Mouse (Mus musculus) midbrain, embryonic 14.5 days (tissue): ENCODE measurements around the gene Ccdc36. TPM values are rescaled to one million over a fixed set of nuclear protein-coding genes. Genes with fewer than 3 reads are reported as not detected.

Experiments used
- ATAC-seq: fragments of 200-750 bp; cut with Nextera tagmentation; 2 replicates; pipeline ENCODE4 v1.8.0; 2017; ENCODE audit warnings: moderate number of reproducible peaks, moderate library complexity; ENCODE audit not compliant: low FRiP score, low TSS enrichment
- DNase-seq: peaks from one replicate; pipeline ENCODE4 v3.0.0-alpha.2; 2015
- H3K27ac ChIP-seq: fragments of 300-500 bp; sonication (generic); replicated peaks from 2 replicates; pipeline ENCODE4 v1.5.1; 2014; ENCODE audit warnings: mild to moderate bottlenecking, low read depth, low read length, moderate library complexity
- H3K27me3 ChIP-seq: fragments of 300-500 bp; sonication (generic); 2 replicates; pipeline ENCODE4 v1.6.1; 2014; ENCODE audit warnings: low read length, control low read depth, mixed read lengths; ENCODE audit not compliant: control insufficient read depth, insufficient read depth
- H3K36me3 ChIP-seq: fragments of 300-500 bp; sonication (generic); 2 replicates; pipeline ENCODE4 v1.6.1; 2014; ENCODE audit warnings: low read length, control low read depth; ENCODE audit not compliant: control insufficient read depth, insufficient read depth
- H3K4me1 ChIP-seq: fragments of 300-500 bp; sonication (generic); 2 replicates; pipeline ENCODE4 v1.6.1; 2014; ENCODE audit warnings: mild to moderate bottlenecking, antibody characterized with exemption, low read length, control low read depth; ENCODE audit not compliant: control insufficient read depth, insufficient read depth
- H3K4me2 ChIP-seq: fragments of 300-500 bp; sonication (generic); 2 replicates; pipeline ENCODE4 v1.6.1; 2014; ENCODE audit warnings: mild to moderate bottlenecking, low read length, moderate library complexity
- H3K4me3 ChIP-seq: fragments of 300-500 bp; sonication (generic); replicated peaks from 2 replicates; pipeline ENCODE4 v1.5.1; 2014; ENCODE audit warnings: low read depth, low read length
- H3K9ac ChIP-seq: fragments of 300-500 bp; sonication (generic); replicated peaks from 2 replicates; pipeline ENCODE4 v1.6.1; 2014; ENCODE audit warnings: mild to moderate bottlenecking, low read length, moderate library complexity
- H3K9me3 ChIP-seq: fragments of 300-500 bp; sonication (generic); 2 replicates; pipeline ENCODE4 v1.6.1; 2016; ENCODE audit warnings: low read length, control low read depth, mixed read lengths; ENCODE audit not compliant: control insufficient read depth
- WGBS: fragments of 180-500 bp; shearing (Covaris S2); extraction: QIAGEN DNeasy Blood & Tissue Kit; methylation state at CpG from one replicate; pipeline ENCODE4 v1.1.7; 2014; 5-methylcytosine and 5-hydroxymethylcytosine counted together
- polyA plus RNA-seq: library from polyadenylated mRNA; unstranded; fragments of >200 nt; fragmentation: Nextera tagmentation; extraction: Ambion mirVana; gene quantifications from 2 replicates; pipeline ENCODE4 v1.2.1, GENCODE M21; 2014

Gene Ccdc36
- polyA plus RNA-seq, 1 experiment from 2014 or later: 1.4 TPM

DNA sequence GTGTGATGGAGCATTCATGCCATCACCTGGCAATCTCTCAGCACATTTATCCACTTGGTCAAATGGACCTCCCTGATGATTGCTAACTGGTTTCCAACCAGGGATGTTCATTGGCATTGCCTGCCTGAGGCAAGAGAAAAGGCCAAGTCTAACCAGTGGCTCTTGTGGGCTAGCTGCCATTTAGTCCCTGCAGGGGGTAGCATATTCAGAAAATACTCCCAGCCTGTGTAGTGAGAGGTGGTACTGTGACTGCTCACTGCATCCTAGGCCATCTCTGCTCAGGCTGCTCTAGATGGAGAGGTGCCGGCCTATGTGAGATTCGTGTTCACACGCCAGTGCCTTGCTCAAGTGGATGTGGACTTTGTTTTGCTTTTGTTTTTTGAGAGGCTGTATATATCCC, 30.0 kb downstream of the Ccdc36 start:
- Histone ChIP-seq H3K4me3 (no peak overlapping the region), H3K9me3 (no peaks in the 10 kb centered on the region), H3K9ac (no peak overlapping the region), H3K36me3 (peaks cover 7% of the 10 kb centered on the region), H3K27ac (no peak overlapping the region), H3K27me3 (no peaks in the 10 kb centered on the region), H3K4me1 (0 out of 2 replicates have a peak, but pooled peaks cover 6% of the 10 kb centered on the region), H3K4me2 (no peak overlapping the region)
- ATAC-seq (no peak), DNase-seq (no peak)
- WGBS: 90% methylated on average over 3 of the region's 3 CpGs

DNA sequence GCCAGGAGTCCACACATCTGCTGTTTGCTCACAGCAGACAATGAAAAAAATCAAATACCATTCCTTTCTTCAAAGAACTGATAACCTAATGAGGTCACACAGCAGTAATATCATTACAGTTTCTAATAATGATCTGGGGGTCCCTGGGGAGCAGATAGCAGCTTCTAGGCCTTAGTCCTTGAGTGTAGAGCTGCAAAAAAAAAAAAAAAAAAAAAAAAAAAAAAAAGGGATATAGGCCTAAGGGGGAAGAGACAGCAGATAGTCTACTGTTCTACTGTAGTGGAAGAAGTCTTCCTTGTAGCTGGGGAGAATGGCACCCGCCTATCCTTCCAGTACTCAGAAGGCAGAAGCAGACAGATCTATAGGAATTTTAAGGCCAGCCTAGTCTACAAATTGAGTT, 32.9 kb downstream of the Ccdc36 start:
- Histone ChIP-seq H3K4me2 (no peak overlapping the region), H3K36me3 (peaks cover 36% of the 10 kb centered on the region), H3K27me3 (no peaks in the 10 kb centered on the region), H3K9me3 (no peaks in the 10 kb centered on the region), H3K9ac (no peak overlapping the region), H3K27ac (no peak overlapping the region), H3K4me1 (no peaks in the 10 kb centered on the region), H3K4me3 (no peak overlapping the region)
- WGBS: 95% methylated on average over 1 of the region's 1 CpGs
- DNase-seq: no peak
- no peak for ATAC-seq

DNA sequence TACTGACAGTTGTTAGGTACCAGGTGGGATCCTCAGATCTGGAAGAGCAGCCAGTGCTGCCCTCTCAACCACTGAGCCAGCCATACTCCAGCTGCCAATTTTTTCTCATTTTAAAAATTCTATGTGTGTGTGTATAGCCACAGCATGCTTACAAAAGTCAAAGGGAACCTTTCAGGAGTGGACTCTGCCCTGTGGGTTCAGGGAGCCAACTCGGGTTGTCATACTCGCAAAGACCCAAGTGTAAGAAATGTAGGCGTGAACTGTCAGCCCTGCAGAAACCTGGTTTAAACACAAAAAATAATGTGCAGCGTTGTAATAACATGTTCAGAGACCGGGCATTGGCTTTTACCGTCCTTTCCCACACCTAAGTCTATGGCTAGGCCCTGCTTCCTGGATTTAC, 34.1 kb downstream of the Ccdc36 start:
- no peak overlapping the region for H3K27ac ChIP-seq
- H3K4me3 ChIP-seq: no peak overlapping the region
- no peak overlapping the region for H3K9ac ChIP-seq
- peaks cover 47% of the 10 kb centered on the region for H3K36me3 ChIP-seq
- H3K9me3 ChIP-seq: no peaks in the 10 kb centered on the region
- DNase-seq: no peak
- ATAC-seq: no peak
- no peak overlapping the region for H3K4me2 ChIP-seq
- no peaks in the 10 kb centered on the region for H3K4me1 ChIP-seq
- WGBS: 97% methylated on average over 6 of the region's 6 CpGs
- no peaks in the 10 kb centered on the region for H3K27me3 ChIP-seq

DNA sequence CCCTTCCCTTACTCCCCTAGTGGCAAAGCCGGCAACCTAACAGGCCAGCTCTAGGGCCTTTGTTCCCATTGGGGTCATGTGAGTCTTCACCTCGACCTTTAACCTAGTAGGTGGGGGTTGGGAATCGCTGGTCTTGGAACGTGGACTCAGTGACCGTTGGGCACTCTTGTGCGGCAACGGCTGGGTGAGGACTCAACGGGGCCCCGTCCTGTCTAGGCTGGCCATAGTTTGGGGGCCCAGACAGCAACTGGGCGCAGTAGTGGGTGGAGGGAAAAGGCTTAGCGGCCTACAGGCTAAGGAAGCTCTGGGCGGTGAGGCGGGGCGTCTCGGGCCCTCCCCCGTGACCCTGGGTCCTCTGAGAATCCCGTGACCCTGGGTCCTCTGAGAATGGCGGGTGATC, 35.6 kb downstream of the Ccdc36 start, which contains the start of gene 1700102P08Rik:
Gene 1700102P08Rik, plus strand, starts transcription at position 130 of the 400 bp plus-strand sequence.
- no peak within 1 kb of the TSS for H3K4me2 ChIP-seq
- ATAC-seq: no peak
- H3K4me3 ChIP-seq: no peak within 1 kb of the TSS
- H3K9me3 ChIP-seq: no peaks in the 10 kb centered on the region
- no peaks in the 10 kb centered on the region for H3K27me3 ChIP-seq
- 35% methylated on average over 18 of the region's 18 CpGs for WGBS
- H3K9ac ChIP-seq: no peak within 1 kb of the TSS
- H3K4me1 ChIP-seq: no peaks in the 10 kb centered on the region
- no peak within 1 kb of the TSS for H3K27ac ChIP-seq
- no peak for DNase-seq
- peaks cover 62% of the 10 kb centered on the region for H3K36me3 ChIP-seq

DNA sequence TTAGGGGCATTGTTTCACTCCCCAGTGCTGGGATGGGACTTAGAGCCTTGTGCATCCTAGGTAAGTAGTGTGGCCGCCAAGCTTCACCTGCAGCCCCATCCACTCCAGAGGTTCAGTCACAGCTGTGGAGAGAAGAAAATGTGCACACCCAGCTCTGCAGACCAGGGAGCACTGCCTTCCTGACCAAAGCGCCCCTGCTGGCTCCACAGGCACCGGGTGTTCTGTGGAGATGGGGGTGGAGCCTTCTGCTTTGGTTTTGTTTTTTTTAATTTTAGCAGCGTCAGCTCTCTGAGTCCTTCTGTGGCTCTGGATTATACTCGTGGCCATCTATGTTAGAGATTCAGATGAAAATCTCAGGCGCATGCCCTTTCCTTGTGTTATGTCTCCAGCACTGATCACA, 39.1 kb downstream of the Ccdc36 start:
- Histone ChIP-seq H3K36me3 (peaks cover 93% of the 10 kb centered on the region), H3K4me1 (no peaks in the 10 kb centered on the region), H3K9me3 (no peaks in the 10 kb centered on the region), H3K27ac (no peak overlapping the region), H3K9ac (no peak overlapping the region), H3K27me3 (no peaks in the 10 kb centered on the region), H3K4me3 (no peak overlapping the region), H3K4me2 (no peak overlapping the region)
- DNase-seq (no peak), ATAC-seq (no peak)
- WGBS: 85% methylated on average over 6 of the region's 6 CpGs

DNA sequence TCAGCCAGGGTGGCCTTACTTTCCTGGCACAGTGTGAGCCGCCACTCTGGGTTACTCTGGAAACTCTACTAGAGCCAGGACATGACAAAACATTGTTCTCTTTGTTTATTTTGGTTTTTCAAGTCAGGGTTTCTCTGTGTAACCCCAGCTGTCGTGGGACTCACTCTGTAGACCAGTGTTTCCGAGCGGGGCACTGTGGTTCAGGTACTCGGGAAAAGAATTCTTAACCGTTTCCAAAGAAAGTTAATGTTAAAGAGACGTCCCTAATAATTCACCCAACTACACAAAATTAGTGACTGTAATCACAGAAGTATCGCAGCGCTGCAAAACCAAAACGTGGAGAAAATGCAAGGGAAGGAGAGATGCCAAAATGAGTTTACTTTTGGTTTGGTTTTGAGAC, 39.7 kb downstream of the Ccdc36 start:
- Histone ChIP-seq H3K27me3 (no peaks in the 10 kb centered on the region), H3K27ac (no peak overlapping the region), H3K4me1 (no peaks in the 10 kb centered on the region), H3K4me3 (no peak overlapping the region), H3K36me3 (peaks cover 95% of the 10 kb centered on the region), H3K4me2 (no peak overlapping the region), H3K9ac (no peak overlapping the region), H3K9me3 (no peaks in the 10 kb centered on the region)
- ATAC-seq (no peak), DNase-seq (no peak)
- 91% methylated on average over 10 of the region's 10 CpGs for WGBS

DNA sequence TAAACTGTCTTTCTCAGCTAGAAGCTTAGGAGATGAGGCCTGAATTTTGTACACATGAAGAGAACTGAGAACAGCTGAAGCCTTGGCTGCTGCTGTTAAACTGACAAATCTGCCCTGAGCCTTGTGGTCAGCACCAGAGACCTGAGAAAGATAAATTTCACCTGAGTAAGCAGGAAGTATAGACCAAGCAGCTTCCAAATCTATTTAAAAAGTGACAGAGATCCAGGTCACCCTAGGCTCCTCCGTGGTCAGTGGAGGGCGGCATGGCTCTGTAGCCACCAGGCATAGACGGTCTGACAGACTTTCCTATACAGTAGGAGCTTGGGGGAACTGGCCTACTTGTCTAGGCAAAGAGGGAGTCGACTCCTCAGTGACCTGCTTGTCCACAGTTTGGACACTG, 41.5 kb downstream of the Ccdc36 start:
- Histone ChIP-seq H3K27ac (no peak overlapping the region), H3K9me3 (no peaks in the 10 kb centered on the region), H3K9ac (no peak overlapping the region), H3K4me2 (no peak overlapping the region), H3K4me3 (no peak overlapping the region), H3K27me3 (no peaks in the 10 kb centered on the region), H3K4me1 (no peaks in the 10 kb centered on the region), H3K36me3 (peaks cover 93% of the 10 kb centered on the region)
- ATAC-seq (no peak), DNase-seq (no peak)
- WGBS: 90% methylated on average over 4 of the region's 4 CpGs

DNA sequence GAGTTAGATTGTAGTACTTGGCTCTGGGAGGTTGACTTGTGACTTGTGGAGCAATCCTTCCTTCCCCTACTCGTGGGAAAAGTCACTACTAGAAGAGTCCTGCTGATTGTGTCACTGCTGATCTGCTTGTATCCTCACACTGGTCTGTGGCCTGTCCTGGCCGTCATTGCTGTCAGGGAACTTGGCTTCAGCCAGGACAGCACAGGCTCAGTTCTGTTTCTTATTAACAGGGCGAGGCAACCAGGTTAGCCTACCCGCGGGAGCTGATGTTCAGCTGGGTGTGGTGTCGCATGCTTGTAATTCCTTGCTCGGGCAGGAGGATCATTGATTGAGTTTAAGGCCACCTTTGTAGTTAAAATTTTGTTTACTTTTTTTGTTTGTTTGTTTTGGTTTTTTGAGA, 43.3 kb downstream of the Ccdc36 start:
- Histone ChIP-seq H3K9me3 (no peaks in the 10 kb centered on the region), H3K4me2 (no peak overlapping the region), H3K27me3 (no peaks in the 10 kb centered on the region), H3K4me1 (no peaks in the 10 kb centered on the region), H3K36me3 (peaks cover 94% of the 10 kb centered on the region), H3K9ac (no peak overlapping the region), H3K27ac (no peak overlapping the region), H3K4me3 (no peak overlapping the region)
- WGBS: 87% methylated on average over 7 of the region's 7 CpGs
- ATAC-seq (no peak), DNase-seq (no peak)

DNA sequence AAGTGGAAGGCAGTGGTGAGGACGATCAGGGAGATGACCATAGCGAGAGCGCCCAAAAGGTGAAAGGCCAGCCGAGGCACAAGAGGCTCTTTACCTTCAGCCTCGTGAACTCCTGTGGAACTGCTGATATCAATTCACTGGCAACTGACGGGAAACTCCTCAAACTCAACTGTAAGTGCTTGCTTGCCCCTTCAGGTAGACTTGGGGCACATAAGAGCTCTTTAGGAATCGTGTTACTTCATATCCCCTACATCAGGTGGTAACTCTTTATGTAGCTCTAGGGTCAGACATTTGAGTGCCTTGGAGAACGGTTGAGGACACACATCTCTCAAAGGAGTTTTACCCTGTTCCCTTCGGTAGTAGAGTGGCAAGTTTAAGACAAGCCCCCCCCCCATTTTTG, 46.9 kb downstream of the Ccdc36 start:
- H3K4me2 ChIP-seq: no peak overlapping the region
- no peak overlapping the region for H3K4me3 ChIP-seq
- H3K36me3 ChIP-seq: peaks cover 95% of the 10 kb centered on the region
- no peak for ATAC-seq
- H3K27me3 ChIP-seq: no peaks in the 10 kb centered on the region
- no peaks in the 10 kb centered on the region for H3K9me3 ChIP-seq
- no peak overlapping the region for H3K27ac ChIP-seq
- no peak for DNase-seq
- 95% methylated on average over 9 of the region's 9 CpGs for WGBS
- H3K4me1 ChIP-seq: no peaks in the 10 kb centered on the region
- H3K9ac ChIP-seq: no peak overlapping the region
